Mouse (Mus musculus) midbrain, embryonic 10.5 days (tissue): Measurements from ENCODE around the gene Nup210l. TPM values are rescaled to one million over a fixed set of nuclear protein-coding genes. Genes with fewer than 3 reads are reported as not detected.

Experiments used
- DNase-seq: peaks from one replicate; pipeline ENCODE4 v3.0.0-alpha.2; 2017; ENCODE audit warnings: low spot score
- H3K27ac ChIP-seq: fragments of 300-500 bp; sonication (generic); replicated peaks from 2 replicates; pipeline ENCODE4 v1.5.1; 2016; ENCODE audit warnings: mild to moderate bottlenecking
- H3K27me3 ChIP-seq: fragments of 300-500 bp; sonication (generic); 2 replicates; pipeline ENCODE4 v1.6.1; 2016; ENCODE audit warnings: low read depth, mild to moderate bottlenecking; ENCODE audit not compliant: poor library complexity, severe bottlenecking
- H3K36me3 ChIP-seq: fragments of 300-500 bp; sonication (generic); 2 replicates; pipeline ENCODE4 v1.6.1; 2016; ENCODE audit warnings: mild to moderate bottlenecking, moderate library complexity
- H3K4me1 ChIP-seq: fragments of 300-500 bp; sonication (generic); 2 replicates; pipeline ENCODE4 v1.6.1; 2016
- H3K4me3 ChIP-seq: fragments of 300-500 bp; sonication (generic); 2 replicates; pipeline ENCODE4 v1.5.1; 2016; ENCODE audit warnings: mild to moderate bottlenecking, moderate library complexity
- H3K9me3 ChIP-seq: fragments of 300-500 bp; sonication (generic); replicated peaks from 2 replicates; pipeline ENCODE4 v1.6.1; 2016; ENCODE audit warnings: mild to moderate bottlenecking
- WGBS: fragments of 180-500 bp; shearing (Covaris S2); methylation state at CpG from one replicate; pipeline ENCODE4 v1.1.7; 2016; 5-methylcytosine and 5-hydroxymethylcytosine counted together
- polyA plus RNA-seq: library from polyadenylated mRNA; unstranded; fragments of >200 nt; fragmentation: Nextera tagmentation; extraction: Ambion mirVana; gene quantifications from 2 replicates; pipeline ENCODE4 v1.2.1, GENCODE M21; 2016

Nup210l gene
- polyA plus RNA-seq, 1 experiment from 2014 or later = 0.43 TPM

DNA sequence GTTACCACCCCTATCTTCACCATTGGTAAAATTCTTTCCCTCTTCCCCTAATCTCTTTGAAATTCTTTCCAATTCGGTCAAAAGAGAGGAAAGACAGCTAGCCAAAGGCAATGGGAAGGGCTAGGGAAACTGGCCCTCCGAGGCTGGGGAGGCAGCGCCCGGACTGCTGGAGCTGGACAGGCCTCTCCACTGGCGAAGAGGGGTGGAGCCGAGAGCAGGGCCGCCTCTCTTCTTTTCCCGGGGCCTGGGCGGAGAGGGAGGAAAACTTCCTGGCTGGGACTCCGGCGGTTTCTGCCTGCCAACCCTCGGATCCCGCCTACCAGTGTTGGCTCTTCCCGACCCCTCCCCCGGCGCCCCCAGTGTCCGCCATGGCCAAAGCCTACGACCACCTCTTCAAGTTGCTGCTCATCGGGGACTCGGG, 116.6 kb downstream of the Nup210l start:
- peak; percentile 80 for DNase-seq
- peak overlapping the region; percentile 63 for H3K4me3 ChIP-seq
- peaks cover 29% of the 10 kb centered on the region for H3K4me1 ChIP-seq
- 0% methylated on average over 20 of the region's 20 CpGs for WGBS
- peak overlapping the region; percentile 87 for H3K27ac ChIP-seq
- no peaks in the 10 kb centered on the region for H3K9me3 ChIP-seq
- H3K27me3 ChIP-seq = no peaks in the 10 kb centered on the region
- H3K36me3 ChIP-seq = peaks cover 25% of the 10 kb centered on the region

DNA sequence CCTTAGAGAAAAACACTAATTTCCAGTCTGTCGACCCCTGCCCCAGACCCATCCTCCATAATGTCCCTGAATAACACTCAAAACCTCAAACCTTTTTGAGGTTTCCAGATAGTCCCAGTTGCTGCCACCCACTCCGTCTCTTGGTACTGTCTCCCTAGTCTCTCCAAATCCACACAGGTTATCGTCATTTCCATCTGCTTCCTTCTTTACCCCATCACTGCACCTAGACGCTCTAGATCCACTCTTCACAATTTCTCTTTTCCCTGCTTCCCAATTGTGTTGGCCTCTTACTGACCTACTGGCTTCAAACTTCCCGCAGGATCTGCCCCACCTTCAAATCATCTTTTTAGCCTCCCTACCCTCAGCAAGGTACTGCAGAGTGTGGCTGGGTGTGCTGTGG, 117.2 kb downstream of the Nup210l start:
- H3K27ac ChIP-seq = peak overlapping the region; percentile 87
- peak overlapping the region; percentile 63 for H3K4me3 ChIP-seq
- H3K27me3 ChIP-seq = no peaks in the 10 kb centered on the region
- peaks cover 31% of the 10 kb centered on the region for H3K36me3 ChIP-seq
- 29% methylated on average over 5 of the region's 5 CpGs for WGBS
- DNase-seq = no peak
- H3K9me3 ChIP-seq = no peaks in the 10 kb centered on the region
- H3K4me1 ChIP-seq = peaks cover 29% of the 10 kb centered on the region

DNA sequence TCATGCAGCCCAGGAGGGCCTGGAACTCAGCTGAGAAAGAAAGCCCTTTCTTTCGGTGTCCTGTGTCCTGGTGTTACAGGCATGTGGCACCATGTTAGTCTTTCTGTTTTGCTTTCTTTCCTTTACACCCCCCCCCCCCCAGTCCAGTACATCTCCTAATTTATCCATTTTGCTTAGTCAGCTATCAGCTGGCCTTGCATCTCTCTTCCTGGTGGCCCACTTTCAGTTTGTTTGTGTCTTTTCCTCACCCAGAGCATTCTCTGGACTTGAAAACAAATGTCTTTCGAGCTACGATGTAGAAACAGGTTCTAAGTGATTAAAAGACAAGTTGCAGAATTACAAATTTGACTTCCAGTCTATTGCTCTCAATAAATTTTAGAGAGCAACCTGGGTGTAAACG, 118.5 kb downstream of the Nup210l start:
- Histone ChIP-seq H3K27ac (no peak overlapping the region), H3K4me1 (peaks cover 29% of the 10 kb centered on the region), H3K36me3 (peaks cover 33% of the 10 kb centered on the region), H3K4me3 (no peak overlapping the region), H3K27me3 (no peaks in the 10 kb centered on the region), H3K9me3 (no peaks in the 10 kb centered on the region)
- no peak for DNase-seq
- 94% methylated on average over 4 of the region's 4 CpGs for WGBS

DNA sequence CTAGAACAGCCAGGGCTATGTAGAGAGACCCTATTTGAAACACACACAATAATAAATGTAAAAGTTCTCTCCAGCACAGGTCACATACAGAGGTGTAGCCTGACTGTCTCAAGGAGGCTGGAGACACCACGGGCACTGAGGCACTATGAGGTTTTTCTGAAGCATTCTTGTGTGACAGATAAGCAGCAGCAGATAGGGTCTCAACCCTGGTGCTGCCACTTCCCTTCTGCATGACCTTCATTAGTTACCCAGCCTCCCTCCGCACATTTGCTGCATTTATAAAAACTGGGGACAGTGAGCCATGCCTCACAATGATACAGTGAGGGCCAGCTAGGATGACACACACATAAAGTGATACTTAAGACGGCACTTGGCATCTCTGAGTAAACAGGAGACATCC, 119.0 kb downstream of the Nup210l start:
- 84% methylated on average over 3 of the region's 3 CpGs for WGBS
- H3K27me3 ChIP-seq = no peaks in the 10 kb centered on the region
- H3K9me3 ChIP-seq = no peaks in the 10 kb centered on the region
- H3K4me1 ChIP-seq = peaks cover 29% of the 10 kb centered on the region
- no peak overlapping the region for H3K4me3 ChIP-seq
- DNase-seq = no peak
- H3K27ac ChIP-seq = no peak overlapping the region
- H3K36me3 ChIP-seq = peaks cover 33% of the 10 kb centered on the region

DNA sequence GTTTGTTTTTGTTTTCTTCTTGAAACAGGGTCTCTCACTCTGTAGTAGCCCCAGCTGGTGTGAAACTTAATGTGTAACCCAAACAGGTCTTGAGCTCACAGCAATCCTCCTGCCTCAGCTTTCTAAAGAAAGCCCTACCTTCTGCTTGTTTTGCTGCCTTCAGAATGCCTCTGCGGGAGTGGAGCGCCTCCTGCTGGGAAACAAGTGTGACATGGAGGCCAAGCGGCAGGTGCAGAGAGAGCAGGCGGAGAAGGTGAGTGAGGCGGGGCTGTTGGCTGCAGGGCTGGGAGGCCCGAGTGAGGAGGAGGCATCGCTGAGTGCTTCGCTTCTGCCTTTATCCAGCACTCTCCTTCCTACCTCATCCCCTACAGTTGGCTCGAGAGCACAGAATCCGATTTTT, 120.4 kb downstream of the Nup210l start:
- 85% methylated on average over 10 of the region's 10 CpGs for WGBS
- H3K4me1 ChIP-seq = peaks cover 29% of the 10 kb centered on the region
- no peak overlapping the region for H3K4me3 ChIP-seq
- H3K36me3 ChIP-seq = peaks cover 33% of the 10 kb centered on the region
- no peaks in the 10 kb centered on the region for H3K27me3 ChIP-seq
- no peaks in the 10 kb centered on the region for H3K9me3 ChIP-seq
- no peak for DNase-seq
- no peak overlapping the region for H3K27ac ChIP-seq

DNA sequence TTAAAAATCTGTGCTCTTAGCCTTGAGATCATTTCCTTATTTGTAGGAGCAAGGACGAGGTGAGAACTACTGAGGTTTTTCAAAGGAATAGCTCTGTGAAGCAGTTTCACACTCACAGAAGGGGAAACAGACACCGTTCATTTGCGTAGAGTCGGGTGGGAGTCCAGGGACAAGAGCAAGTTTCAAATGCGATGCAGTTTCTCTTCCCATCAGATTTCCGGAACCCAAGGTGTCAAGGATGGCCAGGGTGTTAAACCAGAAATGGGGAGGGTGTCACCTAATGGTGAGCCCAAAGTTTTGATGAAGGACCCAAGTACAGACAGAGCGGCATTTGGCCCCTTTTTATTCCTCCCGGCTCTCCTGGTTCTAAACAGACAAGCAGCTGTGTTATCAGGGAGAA, 127.1 kb downstream of the Nup210l start:
- Histone ChIP-seq H3K36me3 (peaks cover 35% of the 10 kb centered on the region), H3K27me3 (no peaks in the 10 kb centered on the region), H3K4me3 (peak overlapping the region; percentile 70), H3K9me3 (no peaks in the 10 kb centered on the region), H3K4me1 (peaks cover 21% of the 10 kb centered on the region), H3K27ac (peak overlapping the region; percentile 90)
- no peak for DNase-seq
- 18% methylated on average over 8 of the region's 8 CpGs for WGBS

DNA sequence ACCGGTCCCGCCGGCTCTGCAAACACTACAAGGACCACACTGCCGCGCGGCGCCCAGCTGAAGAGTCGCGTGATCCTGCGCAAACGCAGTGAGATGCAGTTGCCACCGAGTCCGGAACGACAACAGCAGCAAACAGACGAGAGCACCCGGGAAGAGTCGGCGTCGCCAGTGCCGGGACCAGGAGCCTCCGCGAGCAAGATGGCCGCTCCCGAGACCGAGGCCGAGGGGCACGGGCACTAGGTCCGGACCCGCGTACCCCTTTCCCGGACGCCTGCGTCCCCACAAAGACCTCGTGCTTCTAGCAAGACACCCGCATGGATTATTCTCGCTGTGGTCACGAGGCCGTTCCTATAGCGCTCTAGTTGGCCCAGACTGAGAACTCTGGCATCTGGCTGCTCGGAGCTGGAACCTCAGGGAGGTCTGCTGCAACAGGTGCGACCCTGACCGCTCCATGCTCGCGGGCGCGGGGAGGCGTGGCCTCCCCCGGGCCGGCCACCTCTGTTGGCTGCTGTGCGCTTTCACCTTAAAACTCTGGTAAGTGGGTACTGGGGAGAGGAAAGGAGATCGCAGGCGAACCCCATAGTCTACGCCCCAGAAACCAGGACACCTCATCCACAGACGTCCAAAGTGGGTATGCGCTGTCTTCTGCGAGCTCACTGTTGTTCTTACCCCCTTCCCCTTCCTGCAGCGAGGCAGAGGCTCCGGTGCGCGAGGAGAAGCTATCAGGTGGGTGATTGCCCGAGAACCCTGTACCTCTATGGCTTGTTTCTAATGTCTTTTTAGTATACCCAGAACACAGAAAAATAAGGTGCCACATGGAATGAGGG, 127.8 kb downstream of the Nup210l start, which contains the start of gene Jtb:
Gene Jtb, plus strand, starts transcription at position 91 of the 827 bp plus-strand sequence.
- Histone ChIP-seq H3K27ac (peak within 1 kb of the TSS; percentile 90), H3K27me3 (no peaks in the 10 kb centered on the region), H3K4me1 (peaks cover 21% of the 10 kb centered on the region), H3K36me3 (peaks cover 39% of the 10 kb centered on the region), H3K9me3 (no peaks in the 10 kb centered on the region), H3K4me3 (peak within 1 kb of the TSS; percentile 70)
- WGBS = 1% methylated on average over 61 of the region's 61 CpGs
- DNase-seq = peak; percentile 94

DNA sequence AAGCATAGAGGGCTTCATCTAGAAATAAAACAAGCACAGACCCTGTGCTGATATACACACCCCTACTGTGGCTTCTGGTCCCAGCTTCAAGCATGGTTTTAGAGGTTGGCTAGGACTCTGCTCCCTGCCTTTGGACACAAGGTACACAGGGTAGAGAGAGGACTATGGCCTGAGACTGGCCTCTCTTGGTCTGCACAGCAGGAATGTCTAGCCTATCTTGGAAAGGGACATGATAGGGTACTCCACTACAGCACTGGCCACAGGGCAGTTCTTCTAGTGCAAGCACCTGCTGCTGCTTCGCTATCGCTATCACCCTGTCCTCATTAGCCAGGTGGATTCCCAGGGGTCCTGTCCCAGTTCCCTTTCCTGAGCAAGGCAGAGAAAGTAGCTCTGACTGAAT, 137.3 kb downstream of the Nup210l start:
- no peaks in the 10 kb centered on the region for H3K9me3 ChIP-seq
- H3K27me3 ChIP-seq = no peaks in the 10 kb centered on the region
- 90% methylated on average over 2 of the region's 2 CpGs for WGBS
- 0 out of 2 replicates have a peak, but pooled peaks cover 9% of the 10 kb centered on the region for H3K36me3 ChIP-seq
- H3K4me3 ChIP-seq = no peak overlapping the region
- no peak overlapping the region for H3K27ac ChIP-seq
- DNase-seq = no peak
- H3K4me1 ChIP-seq = peaks cover 17% of the 10 kb centered on the region

DNA sequence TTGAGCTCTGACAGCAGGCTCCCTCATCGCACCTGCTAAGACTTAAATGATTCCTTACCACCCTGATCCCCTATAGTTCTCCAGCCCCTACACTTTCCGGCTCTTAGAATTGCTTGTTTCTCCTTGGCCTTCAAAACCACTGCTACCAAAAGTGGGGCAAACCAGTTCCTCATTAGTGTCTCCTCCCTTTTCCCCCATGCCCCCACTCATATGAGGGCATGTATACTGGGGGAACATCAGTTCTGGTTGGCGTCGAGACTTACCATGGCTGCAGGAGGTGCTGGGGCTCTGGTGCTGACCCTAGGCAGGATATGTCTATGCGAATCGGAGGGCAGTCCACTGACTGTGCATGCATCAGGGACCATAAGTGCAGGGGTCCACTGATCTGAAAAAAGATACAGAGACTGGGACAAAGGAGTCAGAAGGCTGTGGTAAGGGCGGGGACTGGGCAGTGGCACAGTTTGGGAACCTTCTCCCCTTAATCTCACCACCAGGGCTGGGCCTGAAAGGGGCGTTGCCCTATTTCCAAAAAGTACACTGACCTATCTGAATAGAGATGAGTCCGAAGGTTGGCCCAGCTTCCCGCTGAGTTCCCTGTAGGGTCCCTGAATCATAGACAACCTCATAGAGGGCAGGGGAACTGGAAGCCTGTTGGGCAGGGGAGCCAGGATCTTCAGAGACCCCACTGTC, 137.9 kb downstream of the Nup210l start:
- no peaks in the 10 kb centered on the region for H3K9me3 ChIP-seq
- H3K36me3 ChIP-seq = 0 out of 2 replicates have a peak, but pooled peaks cover 4% of the 10 kb centered on the region
- peaks cover 17% of the 10 kb centered on the region for H3K4me1 ChIP-seq
- WGBS = 82% methylated on average over 10 of the region's 10 CpGs
- no peak overlapping the region for H3K4me3 ChIP-seq
- no peak overlapping the region for H3K27ac ChIP-seq
- H3K27me3 ChIP-seq = no peaks in the 10 kb centered on the region
- DNase-seq = no peak

DNA sequence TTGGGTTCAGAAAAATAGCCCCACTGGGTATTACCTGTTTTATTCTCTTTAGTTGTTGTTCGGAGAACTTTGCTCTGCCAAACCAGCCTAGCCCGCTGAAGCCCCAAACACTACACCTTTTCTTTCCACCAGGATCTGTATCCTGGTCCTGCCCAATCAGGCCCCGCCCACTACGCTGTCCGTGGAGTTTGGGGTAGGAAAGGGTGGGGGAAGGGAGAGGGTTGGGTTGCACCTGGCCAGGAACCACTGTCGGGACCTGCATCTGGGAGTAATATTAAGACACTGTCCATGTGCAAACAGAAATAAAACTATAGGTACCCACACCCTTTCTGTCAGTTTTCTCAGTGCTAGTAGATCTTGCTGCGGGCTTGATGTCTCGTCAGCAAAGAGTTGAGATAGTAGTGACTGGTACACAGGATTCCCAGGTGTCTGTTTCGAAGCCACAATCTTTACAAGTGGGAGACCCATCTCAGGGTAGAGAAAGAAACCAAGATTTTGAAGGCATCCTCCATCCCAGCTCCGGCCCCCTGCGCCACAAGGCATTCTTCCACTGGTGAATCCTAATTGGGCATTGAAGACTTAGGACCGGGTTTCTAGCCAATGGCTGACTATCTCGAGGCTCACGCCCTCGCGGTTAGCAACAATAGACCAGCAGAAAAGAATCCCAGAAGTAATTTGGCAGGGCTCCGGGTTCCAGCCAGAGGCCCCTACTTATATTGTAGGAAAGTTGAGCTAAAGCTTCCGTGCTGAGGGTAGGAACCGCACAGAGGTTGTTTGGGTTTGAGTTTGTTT, 139.2 kb downstream of the Nup210l start, which contains the start of gene Creb3l4:
Gene Creb3l4, minus strand, starts transcription at position 529 of the 792 bp plus-strand sequence.
- H3K27ac ChIP-seq = peak within 1 kb of the TSS; percentile 83
- peak; percentile 79 for DNase-seq

DNA sequence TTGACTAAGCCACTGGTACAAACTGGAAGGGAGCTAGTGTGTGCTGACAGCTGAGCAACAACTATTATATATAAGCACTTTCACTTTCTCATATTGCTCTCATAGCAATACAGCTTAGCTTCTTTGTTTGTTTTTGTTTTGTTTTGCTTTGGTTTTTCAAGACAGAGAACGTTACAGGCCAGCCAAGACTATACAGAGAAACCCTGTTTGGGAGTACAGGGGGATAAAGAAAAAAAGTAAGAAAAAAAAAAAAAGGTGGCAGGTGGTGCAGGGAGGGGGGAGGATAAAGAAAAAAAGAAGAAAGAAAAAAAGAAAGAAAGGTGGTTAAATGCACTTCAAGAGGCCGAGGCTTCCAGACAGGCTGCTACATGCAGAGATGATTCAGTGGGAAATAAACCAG, 141.5 kb downstream of the Nup210l start:
- 79% methylated on average over 2 of the region's 2 CpGs for WGBS
- Histone ChIP-seq H3K27ac (no peak overlapping the region), H3K4me1 (peaks cover 37% of the 10 kb centered on the region), H3K27me3 (no peaks in the 10 kb centered on the region), H3K4me3 (no peak overlapping the region), H3K9me3 (no peaks in the 10 kb centered on the region), H3K36me3 (peaks cover 12% of the 10 kb centered on the region)
- no peak for DNase-seq

More for the DNA sequence above, 139.2 kb downstream of the Nup210l start, which contains the start of gene Creb3l4:
- no peaks in the 10 kb centered on the region for H3K27me3 ChIP-seq
- no peaks in the 10 kb centered on the region for H3K9me3 ChIP-seq
- peaks cover 23% of the 10 kb centered on the region for H3K4me1 ChIP-seq
- peak within 1 kb of the TSS; percentile 55 for H3K4me3 ChIP-seq
- 2% methylated on average over 19 of the region's 19 CpGs for WGBS
- no peaks in the 10 kb centered on the region for H3K36me3 ChIP-seq

DNA sequence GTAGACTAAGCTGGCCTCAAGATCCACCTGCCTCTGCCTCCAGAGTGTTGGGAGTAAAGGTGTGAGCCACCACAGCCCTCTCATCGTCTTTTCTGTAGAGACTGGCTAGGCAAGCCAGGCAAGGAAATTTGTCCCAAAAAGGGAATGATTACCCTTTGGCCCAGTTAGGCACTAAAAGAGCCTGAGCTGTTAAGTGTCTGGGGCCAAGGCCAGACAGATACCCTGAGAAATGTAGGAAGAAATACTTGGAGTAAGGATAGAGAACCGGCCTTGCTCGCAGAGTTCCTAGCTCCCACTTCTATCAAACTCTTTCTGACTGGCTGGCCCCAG, 143.7 kb downstream of the Nup210l start:
- peak overlapping the region; percentile 92 for H3K27ac ChIP-seq
- no peaks in the 10 kb centered on the region for H3K27me3 ChIP-seq
- H3K36me3 ChIP-seq = peaks cover 27% of the 10 kb centered on the region
- no peak for DNase-seq
- 1% methylated on average over 3 of the region's 3 CpGs for WGBS
- peak overlapping the region; percentile 72 for H3K4me3 ChIP-seq
- H3K4me1 ChIP-seq = peaks cover 36% of the 10 kb centered on the region
- no peaks in the 10 kb centered on the region for H3K9me3 ChIP-seq
